Mouse (Mus musculus) liver, adult 2 months (tissue): ENCODE measurements around the gene Mapk9. TPM values are rescaled to one million over a fixed set of nuclear protein-coding genes. Genes with fewer than 3 reads are reported as not detected.

ENCODE experiments used
- DNase-seq: peaks from one replicate; pipeline ENCODE4 v3.0.0-alpha.2; 2011; ENCODE audit warnings: low read depth, low spot score; ENCODE audit errors: extremely low read depth
- H3K27ac ChIP-seq: fragments of 200-500 bp; replicated peaks from 2 replicates; pipeline ENCODE4 v1.5.1; 2012; ENCODE audit warnings: low read depth, mild to moderate bottlenecking, control low read depth, inconsistent platforms, low read length; ENCODE audit not compliant: insufficient read depth
- H3K27me3 ChIP-seq: fragments of 200-500 bp; 2 replicates; pipeline ENCODE4 v1.6.1; 2012; ENCODE audit warnings: mild to moderate bottlenecking, moderate library complexity, low read length, inconsistent platforms; ENCODE audit not compliant: control insufficient read depth, insufficient read depth
- H3K36me3 ChIP-seq: fragments of 200-500 bp; 2 replicates; pipeline ENCODE4 v1.6.1; 2012; ENCODE audit warnings: low read length, inconsistent platforms; ENCODE audit not compliant: control insufficient read depth, insufficient read depth
- H3K4me1 ChIP-seq: fragments of 200-500 bp; 2 replicates; pipeline ENCODE4 v1.6.1; 2011; ENCODE audit warnings: low read length; ENCODE audit not compliant: control insufficient read depth, insufficient read depth
- H3K4me3 ChIP-seq: fragments of 200-500 bp; 2 replicates; pipeline ENCODE4 v1.5.1; 2011; ENCODE audit warnings: low read depth, mild to moderate bottlenecking, control low read depth, low read length, moderate library complexity; ENCODE audit not compliant: insufficient read depth
- H3K79me2 ChIP-seq: fragments of 200-500 bp; 2 replicates; pipeline ENCODE4 v1.6.1; 2012; ENCODE audit warnings: inconsistent platforms, mild to moderate bottlenecking, low read length, moderate library complexity; ENCODE audit not compliant: control insufficient read depth, insufficient read depth
- H3K9ac ChIP-seq: fragments of 200-500 bp; 2 replicates; pipeline ENCODE4 v1.6.1; 2012; ENCODE audit warnings: low read depth, mild to moderate bottlenecking, control low read depth, inconsistent platforms, low read length
- CTCF ChIP-seq: fragments of 200-500 bp; IDR thresholded peaks from 2 replicates; pipeline ENCODE4 v1.5.1; 2011; ENCODE audit warnings: low read depth, low read length, control low read depth
- POLR2A ChIP-seq: fragments of 200-500 bp; IDR thresholded peaks from 2 replicates; pipeline ENCODE4 v1.6.1; 2011; ENCODE audit warnings: low read length, control low read depth; ENCODE audit not compliant: insufficient read depth; ENCODE audit errors: extremely low read depth
- WGBS: fragments of 180-500 bp; shearing (Covaris S2); methylation state at CpG from one replicate; pipeline ENCODE4 v1.1.7; 2018; 5-methylcytosine and 5-hydroxymethylcytosine counted together
- polyA plus RNA-seq: library from polyadenylated mRNA; depleted of rRNA; stranded (reverse); fragments of >200 nt; gene quantifications from 2 replicates; pipeline ENCODE4 v1.2.3, GENCODE M21; 2012
- total RNA-seq: library from RNA; depleted of rRNA; stranded (reverse); fragments of >200 nt; gene quantifications from 2 replicates; pipeline ENCODE4 v1.2.3, GENCODE M21; 2014

The Mapk9 gene
- total and polyA plus RNA-seq, 2 experiments: 15.6 to 25.9 TPM

- Histone ChIP-seq H3K27ac (no peak overlapping the region), H3K36me3 (no peaks in the 10 kb centered on the region), H3K9ac (no peak overlapping the region), H3K79me2 (no peaks in the 10 kb centered on the region), H3K27me3 (no peaks in the 10 kb centered on the region), H3K4me1 (peaks cover 2% of the 10 kb centered on the region; the same call in 1 of the 2 replicates), H3K4me3 (no peak overlapping the region)
- WGBS: 91% methylated on average over 2 of the region's 2 CpGs
- TF ChIP-seq POLR2A (no peak), CTCF (no peak)
- no peak for DNase-seq
Observed at GRCm38 (mm10) chr11:49822337-49822736, 24.2 kb upstream of the Mapk9 start.

- H3K4me1 ChIP-seq: peaks cover 2% of the 10 kb centered on the region
- TF ChIP-seq POLR2A: no peak
- TF ChIP-seq CTCF: peak; percentile 99
- no peak overlapping the region for H3K9ac ChIP-seq
- H3K27me3 ChIP-seq: no peaks in the 10 kb centered on the region
- no peak overlapping the region for H3K4me3 ChIP-seq
- no peak overlapping the region for H3K27ac ChIP-seq
- H3K79me2 ChIP-seq: no peaks in the 10 kb centered on the region
- peak; percentile 35 for DNase-seq
- WGBS: 37% methylated on average over 2 of the region's 2 CpGs
- no peaks in the 10 kb centered on the region for H3K36me3 ChIP-seq
Observed at GRCm38 (mm10) chr11:49824896-49825295, 21.7 kb upstream of the Mapk9 start.

- Histone ChIP-seq H3K4me1 (peaks cover 2% of the 10 kb centered on the region), H3K4me3 (no peak overlapping the region), H3K27ac (no peak overlapping the region), H3K9ac (no peak overlapping the region), H3K79me2 (no peaks in the 10 kb centered on the region), H3K36me3 (no peaks in the 10 kb centered on the region), H3K27me3 (no peaks in the 10 kb centered on the region)
- TF ChIP-seq CTCF (no peak), POLR2A (no peak)
- WGBS: 19% methylated on average over 6 of the region's 6 CpGs
- DNase-seq: peak; percentile 44
Observed at GRCm38 (mm10) chr11:49827243-49827642, 19.3 kb upstream of the Mapk9 start.

GRCm38 (mm10) chr11:49829176-49829745 is 17.3 kb upstream of the Mapk9 start:
- Histone ChIP-seq H3K27me3 (no peaks in the 10 kb centered on the region), H3K27ac (no peak overlapping the region; the same call in 1 of the 2 replicates), H3K4me1 (peaks cover 2% of the 10 kb centered on the region), H3K79me2 (no peaks in the 10 kb centered on the region), H3K9ac (no peak overlapping the region), H3K36me3 (no peaks in the 10 kb centered on the region), H3K4me3 (no peak overlapping the region)
- DNase-seq: peak; percentile 29
- TF ChIP-seq POLR2A (no peak), CTCF (no peak)
- 70% methylated on average over 7 of the region's 7 CpGs for WGBS

GRCm38 (mm10) chr11:49831980-49832379 is 14.6 kb upstream of the Mapk9 start:
- no peak overlapping the region for H3K4me3 ChIP-seq
- 92% methylated on average over 12 of the region's 12 CpGs for WGBS
- DNase-seq: no peak
- no peaks in the 10 kb centered on the region for H3K79me2 ChIP-seq
- H3K9ac ChIP-seq: no peak overlapping the region
- H3K27ac ChIP-seq: no peak overlapping the region
- H3K4me1 ChIP-seq: peaks cover 2% of the 10 kb centered on the region
- no peaks in the 10 kb centered on the region for H3K27me3 ChIP-seq
- no peaks in the 10 kb centered on the region for H3K36me3 ChIP-seq
- no peak for TF ChIP-seq POLR2A
- TF ChIP-seq CTCF: no peak

- H3K27me3 ChIP-seq: no peaks in the 10 kb centered on the region
- H3K9ac ChIP-seq: no peak overlapping the region
- 71% methylated on average over 5 of the region's 5 CpGs for WGBS
- no peaks in the 10 kb centered on the region for H3K79me2 ChIP-seq
- no peak for TF ChIP-seq POLR2A
- no peak for TF ChIP-seq CTCF
- H3K4me3 ChIP-seq: no peak overlapping the region
- no peaks in the 10 kb centered on the region; the same call in none of the 2 replicates for H3K4me1 ChIP-seq
- H3K36me3 ChIP-seq: no peaks in the 10 kb centered on the region
- no peak overlapping the region for H3K27ac ChIP-seq
- no peak for DNase-seq
Observed at GRCm38 (mm10) chr11:49832962-49833361, 13.6 kb upstream of the Mapk9 start.
